Mouse (Mus musculus): Measurements from ENCODE around the gene She. TPM values are rescaled to one million over a fixed set of nuclear protein-coding genes. Genes with fewer than 3 reads are reported as not detected.
A peak's percentile ranks its signal among the peaks of the same experiment; 100 is the strongest.
"Not testable (repeated sequence)": the region's sequence is repeated elsewhere in the genome, so short reads cannot be mapped to it uniquely, and the experiment has no call there.

Gene She
- polyA plus RNA-seq, 1 experiment from 2014 or later = 1.1 TPM

DNA sequence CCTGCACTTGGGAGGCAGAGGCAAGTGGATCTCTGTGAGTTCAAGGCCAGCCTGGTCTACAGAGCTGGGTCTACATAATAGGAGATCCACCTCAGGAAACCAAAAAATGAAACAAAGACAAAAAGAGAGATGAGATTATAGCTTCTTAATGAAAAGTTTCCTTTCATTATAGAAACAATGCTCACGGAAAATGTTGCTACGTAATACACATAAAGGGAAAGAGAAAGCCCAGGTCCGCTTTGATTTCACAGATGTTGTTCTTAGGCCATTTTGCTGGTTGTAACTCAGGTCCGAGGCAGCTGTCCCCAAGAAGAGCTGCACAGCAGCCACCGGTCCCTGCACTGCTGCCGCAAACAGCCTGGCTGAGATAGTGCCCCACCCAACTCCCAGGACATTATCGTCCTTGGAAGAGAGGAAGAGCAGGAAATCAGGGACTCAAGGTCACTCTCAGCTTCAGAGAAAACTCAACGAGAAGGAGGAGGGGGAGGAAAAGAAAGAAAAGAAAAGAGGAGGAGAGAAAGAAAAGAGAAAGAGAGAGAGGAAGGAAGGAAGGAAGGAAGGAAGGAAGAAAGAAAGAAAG, 31.1 kb downstream of the She start:
- DNase-seq (ENCODE audit: low spot score) = no peak

- not testable (repeated sequence) for DNase-seq (ENCODE audit: low spot score)
Measured at GRCm38 (mm10) chr3:89863276-89863675, 32.1 kb downstream of the She start.

- peak; percentile 86 for DNase-seq (ENCODE audit: low spot score)
Measured at GRCm38 (mm10) chr3:89863716-89864509, 32.7 kb downstream of the She start.

DNA sequence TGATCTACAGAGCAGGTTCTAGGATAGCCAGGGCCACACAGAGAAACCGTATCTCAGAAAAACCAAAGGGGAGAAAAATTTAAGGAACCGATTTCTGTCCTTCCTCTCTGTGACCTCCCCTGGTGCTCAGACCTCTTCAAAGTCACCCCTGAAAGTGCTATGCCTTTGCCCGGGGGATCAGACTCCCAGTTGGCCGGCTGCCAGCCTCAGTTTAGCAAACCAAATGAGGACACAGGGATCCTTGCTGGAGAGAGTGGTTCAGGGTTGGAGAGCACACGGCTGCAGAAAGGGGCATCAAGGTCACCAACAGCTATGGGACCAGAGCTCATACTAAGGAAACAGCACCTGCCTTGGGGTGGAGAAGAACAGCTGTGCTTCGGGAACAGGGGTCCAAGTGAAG, 33.9 kb downstream of the She start:
- DNase-seq (ENCODE audit: low spot score) = no peak

DNA sequence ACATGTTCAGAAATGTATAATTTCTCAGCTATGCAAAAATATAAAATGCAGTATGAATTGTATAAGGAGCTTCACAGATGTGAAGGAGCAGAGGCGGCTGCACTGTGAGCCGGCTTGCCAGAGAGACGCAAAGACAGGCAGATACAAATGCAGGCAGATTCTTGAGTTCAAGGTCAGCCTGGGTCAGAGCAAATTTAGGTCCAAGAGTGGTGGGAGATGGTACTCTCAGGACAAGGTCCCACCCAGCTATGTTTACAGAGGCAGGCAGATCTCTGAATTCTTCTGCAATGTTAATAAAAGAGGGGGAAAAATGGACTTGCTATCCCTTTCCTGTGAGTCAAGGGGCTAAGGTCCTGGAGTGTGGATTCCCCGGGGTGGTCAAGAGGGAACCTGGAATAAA, 34.6 kb downstream of the She start:
- DNase-seq (ENCODE audit: low spot score) = no peak

DNA sequence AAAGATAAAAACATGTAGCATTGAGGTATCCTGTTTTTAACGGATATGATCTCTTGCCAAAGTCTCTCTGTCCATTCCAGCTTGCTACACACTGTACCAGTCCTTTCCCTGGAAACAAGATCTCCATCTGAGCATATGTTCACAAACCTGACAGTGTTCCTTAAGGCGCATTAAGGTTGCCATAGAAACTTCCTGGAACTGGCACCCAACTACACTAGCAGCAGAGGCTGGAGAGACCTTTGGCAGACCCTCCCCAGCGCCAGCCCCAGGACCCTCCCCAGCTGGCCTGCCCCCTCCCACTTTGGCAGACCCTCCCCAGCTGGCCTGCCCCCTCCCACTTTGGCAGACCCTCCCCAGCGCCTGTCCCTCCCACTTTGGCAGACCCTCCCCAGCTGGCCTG, 36.5 kb downstream of the She start:
- DNase-seq (ENCODE audit: low spot score) = no peak

DNA sequence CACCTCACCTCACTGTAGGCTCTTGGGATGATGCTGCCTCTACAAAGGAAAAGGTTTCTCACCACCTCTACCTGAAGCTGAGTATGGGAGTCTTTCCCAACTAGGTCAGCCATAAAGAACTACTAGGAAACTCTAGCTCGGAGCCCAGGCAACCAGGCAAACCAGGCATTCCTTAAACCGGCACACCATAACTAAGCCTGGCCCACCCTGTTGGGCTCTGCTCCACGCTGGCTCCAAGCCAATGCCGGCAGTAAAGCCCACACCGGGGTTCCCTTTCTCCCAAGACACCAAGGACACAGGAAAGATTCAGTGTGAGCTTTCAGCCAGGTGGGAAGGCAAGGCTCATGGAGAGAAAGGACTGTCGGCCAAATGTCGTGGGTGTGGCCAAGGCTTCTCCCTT, 37.2 kb downstream of the She start:
- DNase-seq (ENCODE audit: low spot score) = no peak

- DNase-seq (ENCODE audit: low spot score) = no peak
Measured at GRCm38 (mm10) chr3:89868956-89869355, 37.8 kb downstream of the She start.

DNA sequence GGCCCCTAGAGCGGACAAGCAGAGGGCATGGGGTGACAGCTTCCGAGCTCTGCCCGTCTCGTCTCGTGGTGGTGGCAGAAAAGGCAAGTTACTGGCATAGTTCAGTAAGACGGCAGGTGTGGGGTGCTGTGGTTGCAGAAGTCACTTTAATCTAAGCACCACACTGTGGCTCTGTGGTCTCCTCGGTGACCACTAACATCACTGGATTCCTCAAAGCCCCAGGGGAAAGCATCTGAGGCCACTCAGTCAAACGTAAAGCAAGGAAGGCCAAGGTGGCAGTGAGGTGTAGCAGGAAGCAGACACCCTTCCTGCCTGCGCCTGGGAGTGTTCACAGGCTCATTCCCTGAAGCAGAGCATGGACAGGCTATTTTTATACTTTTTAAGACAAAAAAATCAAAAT, 38.4 kb downstream of the She start:
- peak; percentile 59 for DNase-seq (ENCODE audit: low spot score)

DNA sequence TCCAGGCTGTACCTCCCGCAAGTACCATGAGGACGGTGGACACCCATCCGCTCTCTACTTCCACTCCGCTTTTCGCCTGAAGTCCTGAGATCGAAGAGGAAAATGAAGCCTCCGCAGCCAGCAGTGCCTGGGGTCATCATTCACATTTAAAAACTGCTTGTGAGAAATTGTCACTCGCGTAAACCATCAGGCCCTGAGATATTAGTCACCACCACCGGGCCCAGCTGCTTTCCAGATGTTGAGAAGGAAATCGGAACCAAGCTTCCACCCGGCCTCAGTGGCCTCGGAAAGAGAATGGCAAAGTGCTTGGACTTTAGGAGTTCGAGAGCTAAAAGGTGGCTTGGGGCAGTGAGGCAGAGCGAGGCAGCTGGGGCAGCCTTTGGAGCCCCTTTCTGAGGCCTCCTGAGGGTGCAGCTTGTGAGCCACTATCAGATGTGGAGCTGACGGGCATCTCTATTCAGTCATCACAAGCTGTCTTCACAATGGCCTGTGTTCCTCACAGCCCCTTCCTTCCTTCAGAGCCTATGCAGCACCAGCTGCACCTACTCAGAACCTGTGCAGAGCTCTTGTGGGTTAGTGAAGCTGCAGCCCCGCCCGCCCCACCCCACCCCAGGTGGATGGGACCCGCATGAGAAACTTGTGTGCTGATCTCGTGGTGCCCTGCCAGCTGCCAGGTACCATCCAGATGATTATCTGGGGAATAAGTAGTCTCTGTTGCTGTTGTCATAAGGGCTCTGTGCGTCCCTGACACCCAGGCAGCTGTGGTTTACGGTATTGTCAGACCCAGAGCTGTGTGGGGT, 39.5 kb downstream of the She start:
- peak; percentile 88 for DNase-seq (ENCODE audit: low spot score)

DNA sequence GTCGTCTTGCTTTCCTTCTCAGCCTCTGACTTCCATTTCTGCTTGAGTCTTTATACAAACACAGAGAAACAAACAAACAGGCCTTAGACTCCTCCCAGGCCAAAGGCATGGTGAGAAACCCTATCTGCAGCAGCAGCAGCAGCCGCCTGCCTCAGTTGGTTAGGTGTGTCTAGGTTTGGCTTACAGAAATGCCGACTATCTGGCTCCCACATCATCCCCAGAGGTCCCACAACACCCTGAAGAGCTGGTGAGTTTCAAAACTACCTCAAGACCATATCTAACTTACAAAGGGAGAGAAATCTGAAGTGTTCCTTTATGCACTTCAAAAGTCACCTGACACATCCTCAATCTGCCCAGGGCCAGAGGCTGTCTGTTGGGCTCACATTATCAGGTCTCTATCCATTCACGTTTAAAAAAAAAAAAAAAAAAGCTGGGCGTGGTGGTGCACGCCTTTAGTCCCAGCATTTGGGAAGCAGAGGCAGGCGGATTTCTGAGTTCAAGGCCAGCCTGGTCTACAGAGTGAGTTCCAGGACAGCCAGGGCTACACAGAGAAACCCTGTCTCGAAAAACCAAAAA, 40.3 kb downstream of the She start:
- DNase-seq (ENCODE audit: low spot score) = no peak

GRCm38 (mm10) chr3:89872209-89872608, 41.0 kb downstream of the She start:
- peak; percentile 93 for DNase-seq (ENCODE audit: low spot score)

GRCm38 (mm10) chr3:89872684-89873083, 41.5 kb downstream of the She start:
- no peak for DNase-seq (ENCODE audit: low spot score)

- DNase-seq (ENCODE audit: low spot score) = no peak
Measured at GRCm38 (mm10) chr3:89874076-89874475, 42.9 kb downstream of the She start.

- DNase-seq (ENCODE audit: low spot score) = no peak
Measured at GRCm38 (mm10) chr3:89875021-89875420, 43.9 kb downstream of the She start.

DNA sequence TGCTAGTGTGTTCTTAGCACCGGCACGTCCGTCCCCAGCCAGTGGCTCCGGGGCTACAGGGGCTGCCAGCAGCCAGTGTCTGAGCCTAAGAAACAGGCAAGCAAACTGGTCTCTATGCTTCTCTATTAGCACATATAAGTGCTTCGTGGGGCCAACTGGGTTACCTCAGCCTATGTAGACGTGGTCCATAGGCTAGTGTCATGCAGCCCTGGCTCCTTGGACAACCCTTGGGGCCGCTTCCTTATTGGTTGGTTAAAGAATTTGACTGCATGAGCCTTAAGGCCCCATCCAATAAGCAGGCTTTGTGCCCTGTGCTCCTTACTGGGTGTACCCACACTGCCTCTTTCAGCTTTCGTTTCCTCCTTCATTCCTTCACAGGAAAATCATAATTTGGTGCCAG, 44.6 kb downstream of the She start:
- no peak for DNase-seq (ENCODE audit: low spot score)

- DNase-seq (ENCODE audit: low spot score) = no peak
Measured at GRCm38 (mm10) chr3:89876469-89876868, 45.3 kb downstream of the She start.

GRCm38 (mm10) chr3:89877129-89877528, 46.0 kb downstream of the She start:
- DNase-seq (ENCODE audit: low spot score) = no peak

GRCm38 (mm10) chr3:89878456-89878855, 47.3 kb downstream of the She start:
- DNase-seq (ENCODE audit: low spot score) = no peak

- DNase-seq (ENCODE audit: low spot score) = no peak
Measured at GRCm38 (mm10) chr3:89879326-89879725, 48.2 kb downstream of the She start.

GRCm38 (mm10) chr3:89880036-89880851, 49.1 kb downstream of the She start:
- DNase-seq (ENCODE audit: low spot score) = no peak
